Mouse (Mus musculus): Measurements from ENCODE around the gene Faim2. TPM values are rescaled to one million over a fixed set of nuclear protein-coding genes. Genes with fewer than 3 reads are reported as not detected.

The Faim2 gene
- total RNA-seq, 2 experiments from 2014 or later = 365 to 407 TPM

DNA sequence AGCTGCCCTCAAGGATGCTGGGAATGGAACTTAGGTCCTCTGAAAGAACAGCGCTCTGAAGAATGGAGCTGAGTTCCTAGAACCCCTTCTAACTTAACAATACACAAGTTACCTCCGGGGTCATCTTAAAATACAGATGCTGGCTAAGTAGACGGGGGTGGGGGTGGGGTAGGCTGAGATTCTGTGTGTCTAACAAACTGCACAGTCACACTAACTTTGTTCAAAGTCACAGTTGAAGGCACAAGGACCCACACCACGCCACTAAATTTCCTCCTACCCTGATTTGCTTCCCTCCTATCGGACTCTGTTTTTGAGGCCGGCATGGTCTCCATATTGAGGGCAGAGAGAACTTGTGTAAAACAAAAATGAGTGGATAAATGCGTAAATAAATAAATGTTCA, 55.0 kb downstream of the Faim2 start:
- intact Hi-C loops (cut with DNase I) = no loop called here
- DNase-seq (ENCODE audit: low spot score in 2 of 2) = no peak

- intact Hi-C loops (cut with DNase I) = loop anchor here (1.0 kb wide), 1 partner anchor 55 kb away; no protein-coding TSS in a partner anchor
- DNase-seq (ENCODE audit: low spot score in 2 of 2) = no peak
Observed at GRCm38 (mm10) chr15:99471677-99472063, 56.3 kb downstream of the Faim2 start.

- intact Hi-C loops (cut with DNase I) = loop anchor here (1.0 kb wide), 1 partner anchor 55 kb away; no protein-coding TSS in a partner anchor
- peak; percentile 32 to 35 for DNase-seq (ENCODE audit: low spot score in 2 of 2)
Observed at GRCm38 (mm10) chr15:99470971-99471676, 56.8 kb downstream of the Faim2 start.

GRCm38 (mm10) chr15:99470224-99470761, 57.7 kb downstream of the Faim2 start:
- intact Hi-C loops (cut with DNase I) = no loop called here
- no peak for DNase-seq (ENCODE audit: low spot score in 2 of 2)

GRCm38 (mm10) chr15:99469736-99470135, 58.2 kb downstream of the Faim2 start:
- no peak for DNase-seq (ENCODE audit: low spot score in 2 of 2)
- intact Hi-C loops (cut with DNase I) = loop anchor here (5.0 kb wide), 1 partner anchor 152 kb away; no protein-coding TSS in a partner anchor

- intact Hi-C loops (cut with DNase I) = loop anchor here (5.0 kb wide), 1 partner anchor 152 kb away; no protein-coding TSS in a partner anchor
- DNase-seq (ENCODE audit: low spot score in 2 of 2) = peak; percentile 46 to 74
Observed at GRCm38 (mm10) chr15:99469067-99469466, 58.9 kb downstream of the Faim2 start.

DNA sequence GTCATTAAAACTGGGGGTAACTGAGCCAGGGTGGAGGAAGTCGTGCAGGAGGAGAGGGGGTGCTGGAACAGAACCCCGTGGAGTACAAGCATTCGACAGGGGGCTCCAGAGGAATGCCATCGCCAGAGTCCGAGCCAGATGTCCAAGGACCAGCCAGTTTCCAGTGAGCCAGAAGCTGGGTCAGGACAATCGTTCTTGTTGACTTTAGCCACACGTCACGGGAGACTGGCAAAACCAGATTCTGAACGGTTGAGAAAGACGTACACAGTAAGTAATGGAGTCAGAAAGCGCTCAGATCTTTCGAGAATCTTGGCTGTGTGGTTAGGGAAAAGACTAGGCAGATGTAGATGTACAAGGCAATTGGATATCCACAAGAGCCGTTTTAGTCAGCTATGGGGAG, 64.8 kb downstream of the Faim2 start:
- intact Hi-C loops (cut with DNase I) = no loop called here
- no peak for DNase-seq (ENCODE audit: low spot score in 2 of 2)

DNA sequence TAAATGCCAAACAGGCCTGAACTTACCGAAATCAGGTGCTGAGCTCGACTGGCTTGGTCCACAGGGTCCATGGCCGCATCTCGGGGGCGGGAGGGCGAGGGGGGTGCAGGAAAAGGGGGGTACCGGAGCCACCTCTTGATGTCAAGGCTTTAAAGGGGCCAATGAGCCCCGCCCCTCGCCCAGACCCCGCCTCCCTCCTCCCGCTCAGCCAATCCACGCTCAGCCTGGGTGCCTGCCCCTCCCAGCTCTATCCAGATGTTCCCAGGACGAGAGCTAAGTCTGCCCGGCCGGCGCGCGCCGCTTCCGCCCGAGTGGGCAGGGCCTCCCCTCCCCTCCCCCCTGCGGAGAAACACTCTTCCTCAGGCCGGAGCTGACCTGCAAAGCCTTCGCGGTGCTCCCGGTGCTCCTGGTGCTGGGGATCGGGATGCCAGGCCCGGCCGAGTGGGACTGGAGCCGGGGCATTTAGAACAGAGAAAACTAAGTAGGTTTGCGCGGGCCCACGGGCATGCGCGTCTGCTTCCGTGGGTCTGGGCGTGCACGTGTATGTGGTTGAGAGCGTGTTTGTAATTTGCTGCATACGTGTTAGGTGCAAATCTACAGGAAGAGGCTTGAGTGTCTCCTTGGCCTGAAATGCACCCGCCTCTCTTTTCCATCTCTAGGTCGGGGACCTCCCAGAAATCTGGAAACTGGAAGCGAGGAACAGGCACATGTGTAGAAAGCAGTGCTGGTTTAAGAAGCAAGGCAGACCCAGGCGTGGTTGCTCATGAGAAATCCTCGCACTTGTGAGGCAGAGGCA, 70.2 kb downstream of the Faim2 start, which contains the start of gene Nckap5l:
TSS of gene Nckap5l (minus strand) at position 143 of the 796 bp plus-strand sequence.
- DNase-seq (ENCODE audit: low spot score in 2 of 2) = peak; percentile 84 to 87
- intact Hi-C loops (cut with DNase I) = loop anchor here (5.0 kb wide), 1 partner anchor 36 kb away; no protein-coding TSS in a partner anchor

DNA sequence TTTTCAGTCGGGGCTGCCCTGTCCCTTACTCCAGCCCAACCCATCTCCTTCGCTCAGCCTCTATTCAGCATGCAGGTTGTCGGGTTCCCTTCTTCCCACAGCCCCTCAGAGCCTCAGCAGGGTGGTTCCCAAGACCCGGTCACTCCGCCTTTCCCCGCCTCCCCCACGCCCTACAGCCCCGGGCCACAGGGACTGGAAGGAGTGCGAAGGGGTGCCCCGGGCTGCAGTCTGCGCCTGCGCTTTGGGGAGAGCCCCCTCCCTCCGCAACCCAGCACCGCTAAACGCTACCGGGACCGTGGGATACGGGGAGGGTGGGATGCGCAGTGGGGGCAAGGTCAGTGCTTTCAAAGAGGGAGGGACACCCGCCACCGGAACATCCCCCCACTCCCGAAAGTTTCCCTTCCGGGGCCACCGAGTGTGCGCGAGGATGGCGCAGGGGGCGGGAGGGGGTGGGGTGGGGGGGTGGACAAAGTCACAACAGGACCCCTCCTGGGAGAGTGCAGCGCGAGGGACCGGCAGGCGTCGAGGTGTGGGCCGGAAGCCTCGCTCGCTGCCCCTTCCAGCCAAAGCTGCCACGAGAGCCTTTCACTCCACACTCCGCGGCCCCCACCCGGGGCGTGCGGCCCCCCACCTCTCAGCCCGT, 70.9 kb downstream of the Faim2 start:
- peak; percentile 50 to 51 for DNase-seq (ENCODE audit: low spot score in 2 of 2)
- intact Hi-C loops (cut with DNase I) = loop anchor here (5.0 kb wide), 1 partner anchor 35 kb away; no protein-coding TSS in a partner anchor

- DNase-seq (ENCODE audit: low spot score in 2 of 2) = no peak
- intact Hi-C loops (cut with DNase I) = loop anchor here (5.0 kb wide), 1 partner anchor 34 kb away; no protein-coding TSS in a partner anchor
Observed at GRCm38 (mm10) chr15:99456338-99456962, 71.5 kb downstream of the Faim2 start.

GRCm38 (mm10) chr15:99455415-99455814, 72.5 kb downstream of the Faim2 start:
- intact Hi-C loops (cut with DNase I) = loop anchor here (5.0 kb wide), 1 partner anchor 33 kb away; no protein-coding TSS in a partner anchor
- DNase-seq (ENCODE audit: low spot score in 2 of 2) = no peak

DNA sequence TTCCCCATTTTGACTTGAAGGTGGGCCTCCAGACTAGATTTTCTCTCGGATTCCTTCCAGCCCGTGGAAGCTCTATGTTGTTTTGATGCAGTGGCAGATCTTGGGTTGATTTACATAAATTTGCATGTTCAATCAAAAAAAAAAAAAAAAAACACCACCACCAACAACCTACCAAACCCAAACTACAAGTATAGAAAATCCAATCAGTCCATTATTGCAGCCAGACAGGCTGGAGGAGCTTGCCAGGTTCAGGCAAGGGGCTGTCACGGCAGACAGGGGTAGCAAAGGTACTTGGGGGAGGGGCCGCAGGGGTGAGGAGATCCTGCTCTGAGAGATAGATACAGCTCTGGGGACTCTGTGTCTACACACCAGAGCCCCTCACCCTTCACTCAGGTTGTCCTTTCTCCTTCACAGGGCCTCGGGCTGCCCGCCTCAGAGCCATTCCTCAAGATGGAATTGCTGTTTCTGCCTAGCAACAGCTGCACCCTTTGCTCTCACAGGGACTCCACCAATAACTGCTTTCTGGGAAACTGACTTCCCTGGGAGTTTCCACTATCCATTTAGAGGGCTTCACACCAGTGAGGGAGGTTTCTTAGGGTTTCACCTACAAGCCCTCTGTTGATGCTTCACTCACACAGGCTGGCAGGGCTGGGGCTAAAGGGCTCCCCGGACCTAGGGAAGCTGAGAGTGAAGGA, 73.2 kb downstream of the Faim2 start:
- intact Hi-C loops (cut with DNase I) = loop anchor here (5.0 kb wide), 1 partner anchor 32 kb away; no protein-coding TSS in a partner anchor
- DNase-seq (ENCODE audit: low spot score in 2 of 2) = no peak

DNA sequence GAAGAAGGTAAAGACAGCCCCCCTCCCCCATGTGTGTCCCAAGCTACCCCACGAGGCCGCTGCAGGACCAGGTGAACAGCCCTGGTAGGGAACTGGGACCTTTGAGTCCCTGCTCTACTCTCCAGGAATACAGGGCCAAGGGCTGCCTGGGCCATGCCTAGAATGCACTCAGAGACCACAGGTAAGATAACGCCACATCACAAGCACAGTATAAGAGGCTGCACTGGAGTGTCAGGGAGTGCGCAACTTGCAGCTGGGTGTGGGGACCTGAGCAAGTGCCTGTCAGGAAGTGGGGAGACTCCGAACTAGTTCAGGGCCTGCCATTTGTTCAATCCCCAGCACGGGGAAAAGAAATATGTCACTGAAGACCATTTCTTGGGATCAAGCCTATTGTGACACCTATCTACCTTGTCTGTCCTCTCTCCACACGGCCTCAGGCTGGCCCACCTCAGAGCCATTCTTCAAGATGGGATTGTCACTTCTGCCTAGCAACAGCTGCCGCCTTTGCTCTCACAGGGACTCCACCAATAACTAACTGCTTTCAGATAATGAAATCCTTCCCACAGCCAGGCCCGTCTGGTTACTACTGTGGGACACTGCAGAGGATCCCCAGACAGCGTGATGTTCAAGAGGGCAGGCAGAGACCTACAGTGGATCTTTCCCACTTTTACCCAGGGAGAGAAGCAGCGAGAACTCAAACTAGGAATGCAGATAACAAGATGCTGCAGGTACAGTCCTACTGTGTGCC, 74.6 kb downstream of the Faim2 start:
- intact Hi-C loops (cut with DNase I) = no loop called here
- DNase-seq (ENCODE audit: low spot score in 2 of 2) = no peak

DNA sequence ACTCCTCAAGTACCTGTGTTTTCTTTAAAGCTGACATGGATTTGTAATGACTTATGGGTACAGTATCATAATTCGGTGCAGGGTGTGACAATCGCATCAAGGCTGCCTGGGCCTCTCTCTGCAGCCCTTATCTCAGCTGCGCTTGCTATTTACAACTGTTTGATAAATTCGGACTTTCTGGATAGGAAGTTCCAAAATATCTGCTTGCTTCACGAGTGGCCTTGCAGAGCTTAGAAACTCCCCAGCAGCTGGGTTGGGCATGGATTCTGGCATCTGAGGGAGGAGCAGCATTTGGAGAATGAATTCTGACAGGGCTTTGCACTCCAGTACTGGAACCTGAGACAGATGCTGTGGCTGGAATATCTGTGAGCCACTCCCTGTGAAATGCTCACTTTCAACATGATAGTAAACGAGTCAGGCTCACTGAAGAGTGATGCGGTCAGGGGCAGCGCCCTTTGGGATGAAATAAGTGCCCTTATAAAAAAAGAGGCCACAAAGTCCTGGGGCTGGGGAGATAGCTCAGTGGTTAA, 78.1 kb downstream of the Faim2 start:
- intact Hi-C loops (cut with DNase I) = no loop called here
- DNase-seq (ENCODE audit: low spot score in 2 of 2) = no peak

GRCm38 (mm10) chr15:99449131-99449750, 78.7 kb downstream of the Faim2 start:
- intact Hi-C loops (cut with DNase I) = no loop called here
- DNase-seq (ENCODE audit: low spot score in 2 of 2) = peak; percentile 51 to 64
